Mouse (Mus musculus) brain, embryonic 14.5 days (tissue): Measurements from ENCODE around the gene Tgfbr3. TPM values are rescaled to one million over a fixed set of nuclear protein-coding genes. Genes with fewer than 3 reads are reported as not detected.
A peak's percentile ranks its signal among the peaks of the same experiment; 100 is the strongest.

Experiments
- DNase-seq: peaks from one replicate; pipeline ENCODE4 v3.0.0-alpha.2; 2011; ENCODE audit warnings: low read depth
- CTCF ChIP-seq: fragments of 200-500 bp; IDR thresholded peaks from 2 replicates; pipeline ENCODE4 v1.5.1; 2012; ENCODE audit warnings: inconsistent platforms, mild to moderate bottlenecking, moderate library complexity, borderline replicate concordance; ENCODE audit not compliant: insufficient read depth, insufficient read length; ENCODE audit errors: extremely low read depth
- POLR2A ChIP-seq: fragments of 200-500 bp; IDR thresholded peaks from 2 replicates; pipeline ENCODE4 v1.6.1; 2012; ENCODE audit warnings: mild to moderate bottlenecking, inconsistent platforms, borderline replicate concordance; ENCODE audit not compliant: poor library complexity, insufficient read depth, insufficient read length, severe bottlenecking; ENCODE audit errors: extremely low read depth
- polyA plus RNA-seq: library from polyadenylated mRNA; depleted of rRNA; stranded (reverse); fragments of >200 nt; gene quantifications from 2 replicates; pipeline ENCODE4 v1.2.3, GENCODE M21; 2012

Tgfbr3 gene
- polyA plus RNA-seq, 1 experiment: 5.2 TPM

- TF ChIP-seq POLR2A (no peak), CTCF (no peak)
Measured at GRCm38 (mm10) chr5:107169796-107170195, 119.6 kb downstream of the Tgfbr3 start.

GRCm38 (mm10) chr5:107167872-107168300 is 121.5 kb downstream of the Tgfbr3 start:
- DNase-seq: peak; percentile 96
- TF ChIP-seq POLR2A (no peak), CTCF (no peak)

More at GRCm38 (mm10) chr5:107169796-107170195, 119.6 kb downstream of the Tgfbr3 start:
- no peak for DNase-seq

- no peak for TF ChIP-seq CTCF
- no peak for TF ChIP-seq POLR2A
- peak; percentile 47 for DNase-seq
Measured at GRCm38 (mm10) chr5:107167373-107167772, 122.1 kb downstream of the Tgfbr3 start.

GRCm38 (mm10) chr5:107166659-107167370 is 122.6 kb downstream of the Tgfbr3 start:
- TF ChIP-seq POLR2A: no peak
- TF ChIP-seq CTCF: no peak

GRCm38 (mm10) chr5:107165734-107166133 is 123.7 kb downstream of the Tgfbr3 start:
- no peak for TF ChIP-seq CTCF
- TF ChIP-seq POLR2A: no peak

More at GRCm38 (mm10) chr5:107166659-107167370, 122.6 kb downstream of the Tgfbr3 start:
- DNase-seq: no peak

GRCm38 (mm10) chr5:107165271-107165670 is 124.2 kb downstream of the Tgfbr3 start:
- DNase-seq: no peak
- no peak for TF ChIP-seq POLR2A
- no peak for TF ChIP-seq CTCF

More at GRCm38 (mm10) chr5:107165734-107166133, 123.7 kb downstream of the Tgfbr3 start:
- no peak for DNase-seq

GRCm38 (mm10) chr5:107164856-107165255 is 124.6 kb downstream of the Tgfbr3 start:
- DNase-seq: no peak
- no peak for TF ChIP-seq CTCF

GRCm38 (mm10) chr5:107164146-107164545 is 125.3 kb downstream of the Tgfbr3 start:
- DNase-seq: no peak
- TF ChIP-seq CTCF (no peak), POLR2A (no peak)

- DNase-seq: no peak
- TF ChIP-seq CTCF (no peak), POLR2A (no peak)
Measured at GRCm38 (mm10) chr5:107163336-107163735, 126.1 kb downstream of the Tgfbr3 start.

- no peak for DNase-seq
- TF ChIP-seq POLR2A: no peak
- TF ChIP-seq CTCF: no peak
Measured at GRCm38 (mm10) chr5:107162812-107163211, 126.6 kb downstream of the Tgfbr3 start.

GRCm38 (mm10) chr5:107162319-107162718 is 127.1 kb downstream of the Tgfbr3 start:
- TF ChIP-seq CTCF: no peak
- no peak for TF ChIP-seq POLR2A
- DNase-seq: no peak

- no peak for TF ChIP-seq POLR2A
- TF ChIP-seq CTCF: no peak
- no peak for DNase-seq
Measured at GRCm38 (mm10) chr5:107159914-107160890, 129.2 kb downstream of the Tgfbr3 start.
